Mouse (Mus musculus) intestine, embryonic 14.5 days (tissue): ENCODE results near the gene Mtmr12. TPM values are rescaled to one million over a fixed set of nuclear protein-coding genes. Genes with fewer than 3 reads are reported as not detected.

Experiments
- ATAC-seq: fragments of 200-750 bp; cut with Nextera tagmentation; replicated peaks from 2 replicates; pipeline ENCODE4 v1.8.0; 2017; ENCODE audit warnings: low read depth, moderate number of reproducible peaks, moderate TSS enrichment, moderate library complexity; ENCODE audit not compliant: low FRiP score, low TSS enrichment
- DNase-seq: peaks from one replicate; pipeline ENCODE4 v3.0.0-alpha.2; 2018; ENCODE audit warnings: low spot score
- H3K27ac ChIP-seq: fragments of 300-500 bp; sonication (generic); 2 replicates; pipeline ENCODE4 v1.5.1; 2014; ENCODE audit warnings: low read depth, mild to moderate bottlenecking, control low read depth
- H3K27me3 ChIP-seq: fragments of 300-500 bp; sonication (generic); replicated peaks from 2 replicates; pipeline ENCODE4 v1.6.1; 2014; ENCODE audit warnings: low read length, control low read depth; ENCODE audit not compliant: control insufficient read depth, insufficient read depth
- H3K36me3 ChIP-seq: fragments of 300-500 bp; sonication (generic); 2 replicates; pipeline ENCODE4 v1.6.1; 2014; ENCODE audit warnings: low read length, control low read depth; ENCODE audit not compliant: control insufficient read depth, insufficient read depth
- H3K4me1 ChIP-seq: fragments of 300-500 bp; sonication (generic); replicated peaks from 2 replicates; pipeline ENCODE4 v1.6.1; 2014; ENCODE audit warnings: low read length, control low read depth, mixed read lengths; ENCODE audit not compliant: control insufficient read depth, insufficient read depth
- H3K4me2 ChIP-seq: fragments of 300-500 bp; sonication (generic); 2 replicates; pipeline ENCODE4 v1.6.1; 2014; ENCODE audit warnings: low read length
- H3K4me3 ChIP-seq: fragments of 300-500 bp; sonication (generic); 2 replicates; pipeline ENCODE4 v1.5.1; 2014; ENCODE audit warnings: low read depth, low read length, control low read depth, mixed read lengths
- H3K9ac ChIP-seq: fragments of 300-500 bp; sonication (generic); 2 replicates; pipeline ENCODE4 v1.6.1; 2014; ENCODE audit warnings: mild to moderate bottlenecking, low read length
- H3K9me3 ChIP-seq: fragments of 300-500 bp; sonication (generic); 2 replicates; pipeline ENCODE4 v1.6.1; 2016; ENCODE audit warnings: low read length, control low read depth; ENCODE audit not compliant: control insufficient read depth
- WGBS: fragments of 180-500 bp; shearing (Covaris S2); extraction: QIAGEN DNeasy Blood & Tissue Kit; methylation state at CpG from one replicate; pipeline ENCODE4 v1.1.7; 2014; 5-methylcytosine and 5-hydroxymethylcytosine counted together
- polyA plus RNA-seq: library from polyadenylated mRNA; unstranded; fragments of >200 nt; fragmentation: Nextera tagmentation; extraction: Ambion mirVana; gene quantifications from 2 replicates; pipeline ENCODE4 v1.2.1, GENCODE M21; 2014

Gene Mtmr12
- polyA plus RNA-seq, 1 experiment from 2014 or later = 21.2 TPM

DNA sequence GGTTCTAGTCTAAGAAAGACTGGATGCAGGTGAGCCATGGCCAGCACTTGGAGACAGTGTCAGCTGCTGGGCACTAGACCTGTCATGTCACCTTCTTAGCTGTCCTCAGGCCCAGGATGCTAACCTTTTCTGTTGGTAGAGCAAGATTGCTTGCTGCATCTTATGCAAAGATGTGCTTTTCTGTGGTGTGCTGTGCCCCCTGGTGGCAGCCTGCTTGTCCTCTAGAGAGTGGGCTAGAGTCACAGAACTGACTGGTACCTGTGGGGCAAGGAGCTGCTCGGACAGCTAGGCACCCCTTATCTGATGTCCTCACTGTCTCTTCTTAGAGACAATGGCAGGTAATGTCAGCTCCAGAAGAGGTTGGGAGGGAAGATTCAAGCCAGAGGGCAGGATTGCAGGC is 63.2 kb downstream of the Mtmr12 start:
- Histone ChIP-seq H3K9me3 (no peaks in the 10 kb centered on the region), H3K36me3 (peaks cover 72% of the 10 kb centered on the region), H3K9ac (no peak overlapping the region), H3K27ac (no peak overlapping the region), H3K27me3 (no peaks in the 10 kb centered on the region), H3K4me2 (no peak overlapping the region), H3K4me3 (no peak overlapping the region), H3K4me1 (no peaks in the 10 kb centered on the region)
- DNase-seq (peak; percentile 81), ATAC-seq (peak; percentile 55; the same call in 1 of the 2 replicates)
- 50% methylated on average over 1 of the region's 1 CpGs for WGBS

DNA sequence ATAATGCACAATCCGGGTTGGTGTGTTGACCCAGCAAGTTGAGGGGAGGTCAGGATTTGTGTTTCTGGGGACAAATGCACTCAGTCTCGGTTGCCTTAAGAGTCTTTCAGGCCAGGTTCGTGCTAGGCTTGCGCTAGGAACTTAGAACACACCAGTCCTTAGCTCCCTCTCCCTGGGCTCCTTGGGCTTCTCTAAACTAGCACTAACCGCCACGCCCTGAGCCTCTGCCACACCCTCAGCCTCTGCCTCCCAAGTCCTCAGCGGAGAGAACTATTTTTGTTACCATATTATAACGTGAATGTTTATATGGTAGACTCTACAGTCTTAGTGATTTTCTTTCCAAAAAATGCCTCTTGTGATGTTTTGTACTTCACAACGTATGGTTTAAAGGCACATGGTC is 66.5 kb downstream of the Mtmr12 start:
- 84% methylated on average over 9 of the region's 9 CpGs for WGBS
- Histone ChIP-seq H3K9ac (no peak overlapping the region), H3K27me3 (no peaks in the 10 kb centered on the region), H3K4me2 (no peak overlapping the region), H3K4me3 (no peak overlapping the region), H3K36me3 (peaks cover 39% of the 10 kb centered on the region), H3K9me3 (no peaks in the 10 kb centered on the region), H3K4me1 (no peaks in the 10 kb centered on the region), H3K27ac (no peak overlapping the region)
- no peak for ATAC-seq
- no peak for DNase-seq

DNA sequence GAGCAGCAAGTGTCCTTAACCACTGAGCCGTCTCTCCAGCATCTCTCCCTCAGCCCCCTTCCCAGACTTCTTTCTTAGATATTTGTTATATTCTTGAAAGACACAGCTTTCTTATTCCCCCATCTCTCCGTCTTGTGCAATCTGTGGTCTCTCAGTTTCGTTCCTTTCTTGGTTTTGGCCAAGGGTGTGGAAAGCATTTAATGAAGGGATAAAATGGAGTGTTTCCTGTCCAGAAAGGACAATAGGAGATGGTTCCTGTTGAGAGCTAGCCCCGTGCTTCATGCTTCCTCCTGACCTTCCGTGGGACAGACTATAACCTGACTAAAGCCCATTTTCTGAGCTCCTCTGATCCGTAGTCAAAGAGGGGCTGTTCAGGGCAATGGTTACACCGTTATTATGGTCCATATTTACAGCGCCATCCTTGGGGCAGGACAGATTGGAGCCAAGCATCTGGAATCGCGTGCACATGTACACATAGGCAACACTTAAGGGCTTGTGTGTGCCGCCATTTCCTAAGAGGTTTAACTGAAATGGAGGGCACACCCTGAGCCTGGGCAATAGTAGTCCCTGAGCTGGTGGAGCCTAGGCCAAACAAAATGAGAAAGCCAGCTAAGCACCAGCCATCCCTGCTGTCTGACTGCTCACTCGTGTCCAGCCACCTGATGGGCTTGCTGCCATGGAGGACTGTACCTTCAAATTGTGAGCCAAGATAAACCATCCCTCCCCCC is 68.7 kb downstream of the Mtmr12 start:
- ATAC-seq (no peak), DNase-seq (no peak)
- Histone ChIP-seq H3K4me1 (no peaks in the 10 kb centered on the region), H3K27me3 (no peaks in the 10 kb centered on the region), H3K36me3 (peaks cover 24% of the 10 kb centered on the region), H3K9me3 (no peaks in the 10 kb centered on the region), H3K27ac (no peak overlapping the region), H3K4me2 (no peak overlapping the region), H3K9ac (no peak overlapping the region), H3K4me3 (no peak overlapping the region)
- whole genome bisulfite sequencing = 82% methylated on average over 12 of the region's 12 CpGs

DNA sequence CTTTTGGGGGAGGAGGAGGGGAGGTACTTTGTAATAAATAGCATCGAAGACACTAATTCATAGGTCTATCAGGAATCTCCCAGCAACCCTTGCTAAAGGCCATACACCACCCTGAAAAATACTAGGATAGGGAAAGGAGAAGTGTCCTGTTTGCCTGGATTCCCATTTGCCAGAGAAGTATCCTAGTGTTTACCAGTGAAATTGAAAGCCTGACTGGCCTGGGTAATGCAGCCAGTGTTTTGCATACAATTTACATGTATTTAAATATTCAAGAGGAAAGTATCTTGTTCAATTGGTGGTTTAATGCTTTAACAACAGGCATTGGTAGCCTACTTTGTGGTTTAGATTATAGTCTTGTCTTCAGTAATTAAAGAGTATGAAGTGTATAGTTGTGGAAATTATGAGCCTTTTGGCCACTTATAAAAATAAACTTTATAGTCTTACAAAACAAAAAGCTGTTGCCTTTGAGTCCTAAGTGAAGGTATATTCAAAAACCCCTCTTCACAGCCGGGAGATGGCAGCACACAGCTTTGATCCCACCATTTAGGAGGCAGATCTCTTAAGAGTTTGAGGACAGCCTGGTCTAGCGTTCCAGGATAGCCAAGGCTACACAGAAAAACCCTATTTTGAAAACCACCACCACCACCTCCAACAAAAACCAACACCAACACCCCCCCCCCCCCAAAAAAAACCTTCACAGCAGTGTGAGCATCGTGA is 69.4 kb downstream of the Mtmr12 start:
- DNase-seq (no peak), ATAC-seq (no peak)
- no peak overlapping the region for H3K27ac ChIP-seq
- H3K4me1 ChIP-seq = no peaks in the 10 kb centered on the region
- H3K9ac ChIP-seq = no peak overlapping the region
- H3K36me3 ChIP-seq = peaks cover 19% of the 10 kb centered on the region
- H3K4me3 ChIP-seq = no peak overlapping the region
- WGBS = 55% methylated on average over 4 of the region's 4 CpGs
- no peaks in the 10 kb centered on the region for H3K9me3 ChIP-seq
- no peaks in the 10 kb centered on the region for H3K27me3 ChIP-seq
- H3K4me2 ChIP-seq = no peak overlapping the region

DNA sequence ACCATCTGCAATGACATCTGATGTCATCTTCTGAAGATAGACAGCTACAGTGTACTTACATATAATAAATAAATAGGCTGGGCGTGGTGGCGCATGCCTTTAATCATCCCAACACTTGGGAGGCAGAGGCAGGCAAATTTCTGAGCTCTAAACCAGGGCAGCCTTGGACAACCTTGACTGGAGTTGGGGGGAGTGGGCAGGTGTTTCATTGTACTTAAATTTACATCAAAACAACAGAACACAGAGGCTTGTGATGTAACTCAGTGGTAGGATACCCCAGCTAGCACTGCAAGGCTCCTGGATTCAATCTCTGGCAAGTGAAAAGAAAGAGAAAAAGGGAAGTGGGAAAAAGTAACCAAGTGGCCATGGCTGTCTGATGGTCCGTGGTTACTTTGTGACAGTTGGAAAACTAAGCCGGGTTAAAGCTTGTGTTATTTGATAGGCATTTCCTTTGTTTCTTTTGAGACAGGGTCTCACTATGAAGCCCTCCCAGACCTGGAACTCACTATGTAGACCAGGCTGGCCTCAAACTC is 70.3 kb downstream of the Mtmr12 start:
- H3K9me3 ChIP-seq = no peaks in the 10 kb centered on the region
- DNase-seq = no peak
- H3K36me3 ChIP-seq = peaks cover 10% of the 10 kb centered on the region
- 86% methylated on average over 4 of the region's 4 CpGs for WGBS
- no peak for ATAC-seq
- no peak overlapping the region for H3K27ac ChIP-seq
- H3K4me3 ChIP-seq = no peak overlapping the region
- H3K27me3 ChIP-seq = no peaks in the 10 kb centered on the region
- H3K4me2 ChIP-seq = no peak overlapping the region
- H3K9ac ChIP-seq = no peak overlapping the region
- no peaks in the 10 kb centered on the region for H3K4me1 ChIP-seq

DNA sequence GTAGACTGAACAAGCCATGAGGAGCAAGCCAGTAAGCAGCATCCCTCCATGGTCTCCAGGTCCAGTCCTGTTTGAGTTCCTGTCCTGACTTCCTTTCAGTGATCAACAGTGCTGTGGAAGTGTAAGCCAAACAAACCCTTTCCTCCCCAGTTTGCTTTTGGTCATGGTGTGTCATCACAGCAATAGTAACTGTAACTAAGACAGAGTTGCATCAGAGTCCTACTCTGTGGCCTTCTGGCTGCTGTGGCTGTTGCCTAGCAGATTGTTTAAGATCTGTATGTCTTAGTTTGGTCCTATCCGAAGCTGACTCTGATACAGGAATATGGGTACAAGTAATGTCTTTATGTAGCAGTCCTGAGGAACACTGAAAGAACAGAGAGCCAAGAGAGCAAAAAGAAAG is 75.0 kb downstream of the Mtmr12 start:
- Histone ChIP-seq H3K36me3 (no peaks in the 10 kb centered on the region), H3K9me3 (no peaks in the 10 kb centered on the region), H3K27ac (no peak overlapping the region), H3K4me3 (no peak overlapping the region), H3K4me2 (no peak overlapping the region), H3K9ac (no peak overlapping the region), H3K27me3 (no peaks in the 10 kb centered on the region), H3K4me1 (no peaks in the 10 kb centered on the region)
- DNase-seq (no peak), ATAC-seq (no peak)
- WGBS = 92% methylated on average over 1 of the region's 1 CpGs

DNA sequence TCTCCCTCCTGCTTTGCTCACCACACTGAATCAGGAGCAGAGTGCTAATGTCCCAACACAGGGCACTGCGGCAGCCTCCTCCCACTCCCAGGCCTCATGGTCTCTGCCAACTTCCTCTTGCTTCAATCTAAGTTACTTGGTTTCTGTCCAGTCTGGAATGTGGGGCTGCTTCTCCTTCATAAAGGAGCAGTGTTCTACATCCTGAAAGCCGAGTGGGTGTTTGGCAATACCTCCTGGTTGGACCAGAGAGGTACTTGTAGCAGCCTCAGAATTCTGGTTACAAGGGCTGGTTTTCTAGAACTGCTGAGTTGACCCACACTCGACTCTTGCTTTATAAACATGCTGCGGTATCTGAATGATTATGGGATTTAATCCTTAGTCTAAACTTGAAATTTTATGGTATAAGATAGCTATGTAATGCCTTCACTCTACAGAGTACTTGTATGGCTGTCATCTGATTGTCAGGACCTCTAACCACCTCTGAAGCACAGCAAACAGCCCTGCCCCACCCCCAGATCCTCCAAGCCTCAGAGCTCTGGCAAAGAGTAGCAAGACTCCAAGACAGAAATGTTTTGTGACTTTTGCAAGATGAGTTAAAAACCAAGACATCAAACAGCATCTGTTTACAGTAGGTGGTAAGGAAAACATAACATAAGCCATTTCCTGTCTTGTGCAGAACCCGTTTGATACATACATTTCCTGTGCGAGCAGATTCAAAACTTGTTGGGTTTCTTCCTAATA is 80.1 kb downstream of the Mtmr12 start:
- Histone ChIP-seq H3K9me3 (peaks cover 3% of the 10 kb centered on the region; the same call in 1 of the 2 replicates), H3K4me2 (no peak overlapping the region), H3K4me3 (no peak overlapping the region), H3K27ac (no peak overlapping the region), H3K4me1 (no peaks in the 10 kb centered on the region), H3K9ac (no peak overlapping the region), H3K36me3 (no peaks in the 10 kb centered on the region), H3K27me3 (no peaks in the 10 kb centered on the region)
- ATAC-seq (no peak), DNase-seq (no peak)
- WGBS = 61% methylated on average over 6 of the region's 6 CpGs

DNA sequence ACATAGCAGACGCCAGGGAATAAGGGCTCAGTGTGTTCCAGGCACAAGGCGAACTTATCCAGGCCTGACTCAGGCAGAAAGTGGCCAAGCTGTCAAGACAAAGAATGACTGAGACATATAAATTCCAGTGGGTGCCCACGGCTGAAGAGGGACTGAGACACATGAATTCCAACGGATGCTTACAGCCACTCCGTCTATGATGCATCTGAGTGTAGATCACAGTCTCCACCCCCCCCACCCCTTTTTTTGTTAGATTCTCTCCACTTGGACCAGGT is 80.6 kb downstream of the Mtmr12 start:
- H3K27ac ChIP-seq = no peak overlapping the region
- WGBS = 56% methylated on average over 5 of the region's 5 CpGs
- no peaks in the 10 kb centered on the region for H3K4me1 ChIP-seq
- H3K4me3 ChIP-seq = no peak overlapping the region
- H3K9me3 ChIP-seq = peaks cover 3% of the 10 kb centered on the region; the same call in 1 of the 2 replicates
- DNase-seq (no peak), ATAC-seq (no peak)
- H3K9ac ChIP-seq = no peak overlapping the region
- H3K4me2 ChIP-seq = no peak overlapping the region
- H3K27me3 ChIP-seq = no peaks in the 10 kb centered on the region
- H3K36me3 ChIP-seq = no peaks in the 10 kb centered on the region
